Mouse (Mus musculus) mouse trophoblast stem cell (cell line): ENCODE results near the gene Idh3g.

ENCODE experiments used
- in situ Hi-C, 2 experiments: fragments of 300-500 bp; cut with MseI, MboI; formaldehyde crosslinking; loops; 2 replicates in 1 of 2; 3 replicates in 1 of 2; pipeline ENCODE4 v1.15.1; 2025

Idh3g gene

DNA sequence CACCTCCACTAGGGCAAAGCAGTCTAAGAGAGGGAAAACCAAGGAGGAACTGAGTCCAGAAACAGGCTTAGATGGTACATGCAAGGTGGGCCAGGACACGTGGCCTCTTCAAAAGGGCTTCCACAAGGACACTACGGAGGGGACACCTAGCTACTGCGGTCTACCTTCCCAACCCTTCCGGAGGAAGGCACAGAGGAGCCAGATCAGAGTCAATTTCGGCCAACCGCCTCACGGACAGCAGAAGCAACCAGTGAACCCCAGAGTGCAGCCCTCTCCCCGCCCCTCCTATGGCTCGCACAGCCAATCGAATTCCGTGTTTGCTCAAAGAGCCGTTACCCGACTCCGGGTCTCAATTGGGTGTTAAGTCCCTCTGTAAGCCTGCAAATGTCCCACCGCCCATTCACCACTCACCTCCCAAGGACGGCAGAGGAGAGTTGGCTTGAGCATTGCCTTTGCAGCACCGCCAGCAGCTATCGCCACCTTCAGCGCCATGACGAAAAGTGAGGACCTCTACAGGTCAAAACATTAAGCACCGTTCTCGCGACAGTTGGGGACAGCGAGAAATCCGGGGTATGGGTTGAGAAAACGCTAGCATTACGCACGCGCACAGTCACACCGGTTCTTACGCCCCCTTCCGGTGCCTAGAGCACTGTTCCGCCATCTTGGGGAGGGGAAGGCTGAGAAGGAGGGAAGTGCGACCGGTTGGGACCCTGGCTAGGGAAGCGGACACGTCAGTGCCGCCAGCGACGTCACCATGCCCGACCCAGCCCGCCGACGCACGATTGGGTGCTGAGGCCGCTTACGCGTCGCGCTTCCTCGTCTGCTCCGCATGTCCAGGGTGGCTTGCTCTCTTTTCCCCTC, at the start of gene Idh3g, which contains the start of gene Ssr4:
Gene Idh3g (minus strand): TSS at position 534 of the 861 bp plus-strand sequence.
Gene Ssr4 (plus strand): TSS at position 665 of the 861 bp plus-strand sequence.
- in situ Hi-C loops = no loop called here

DNA sequence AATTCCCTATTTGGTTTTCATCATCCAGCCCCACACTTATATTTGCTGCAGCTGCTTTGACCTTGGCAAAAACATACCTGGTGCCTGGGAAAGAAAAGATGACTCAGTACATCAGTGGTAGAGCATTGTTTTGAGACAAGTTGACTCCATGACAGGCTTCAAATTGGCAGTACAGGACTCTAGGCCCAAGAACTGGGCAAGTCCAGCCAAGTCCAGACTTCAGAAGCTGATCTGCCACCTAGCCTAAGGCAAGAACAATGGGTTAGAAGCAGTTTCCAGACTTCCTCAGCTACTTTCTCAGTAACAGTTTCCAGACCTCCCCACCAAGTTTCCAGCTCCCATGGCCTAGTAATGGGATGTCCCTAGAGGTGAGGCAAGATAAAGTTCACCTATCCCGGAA, 49.0 kb upstream of the Idh3g start:
- in situ Hi-C loops = no loop called here

DNA sequence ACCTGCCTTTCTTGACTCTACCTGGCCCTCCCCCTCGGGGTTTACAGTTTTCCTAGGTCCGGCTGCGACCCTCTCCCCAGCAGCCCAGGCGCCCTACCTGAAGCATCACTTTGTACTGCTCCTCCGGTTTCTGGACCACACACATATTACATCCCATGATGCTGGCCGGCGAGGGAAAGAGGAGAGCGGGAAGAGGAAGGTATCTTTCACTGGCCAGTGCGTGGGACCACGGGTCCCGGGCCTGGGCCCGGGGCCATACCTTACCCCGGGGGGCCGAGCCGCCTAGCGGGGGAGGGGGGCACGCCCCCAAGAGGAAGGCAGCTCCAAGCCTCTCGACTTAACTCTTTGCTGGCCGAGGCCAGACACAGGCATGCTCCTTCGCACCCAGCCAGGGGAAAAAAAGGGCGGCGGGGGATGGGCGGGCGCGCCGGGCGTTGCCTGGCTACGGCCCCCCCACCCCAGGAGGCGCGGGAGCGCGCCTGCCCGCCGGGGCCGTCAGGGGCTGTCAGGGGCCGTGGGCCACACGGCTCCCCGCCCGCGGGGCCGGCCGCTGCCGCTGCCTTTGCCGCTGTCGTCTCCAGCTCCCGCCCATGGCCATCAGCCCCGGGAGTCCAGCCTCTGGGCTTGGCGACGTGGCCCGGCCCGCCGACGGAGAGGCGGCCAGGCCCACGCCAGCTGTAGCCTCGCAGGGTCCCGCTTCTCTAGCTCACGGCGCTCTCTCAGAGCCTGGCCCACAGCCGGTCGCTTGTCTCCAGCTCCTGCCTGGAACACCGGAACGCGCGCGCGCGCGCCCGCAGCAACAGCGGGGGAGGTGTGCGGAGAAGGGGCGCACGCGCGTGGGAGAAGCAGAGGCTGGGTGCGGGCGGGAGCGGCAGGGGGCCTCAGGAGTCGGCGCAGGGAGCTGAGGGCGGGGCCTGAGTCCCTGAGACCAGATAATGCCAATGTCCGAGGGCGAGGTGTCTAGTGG, 37.8 kb upstream of the Idh3g start, which contains the start of gene Pdzd4:
Gene Pdzd4 (minus strand): TSS at position 785 of the 967 bp plus-strand sequence.
- in situ Hi-C loops = loop anchor here in 1 of 2 experiments (25.0 kb wide), 1 partner anchor 112 kb away; the partner anchor contains the start of genes Abcd1 and Bcap31

- in situ Hi-C loops = loop anchor here in 1 of 2 experiments (25.0 kb wide), 1 partner anchor 111 kb away; the partner anchor contains the start of genes Abcd1 and Bcap31
Observed at GRCm38 (mm10) chrX:73823747-73824146, 37.0 kb upstream of the Idh3g start.

DNA sequence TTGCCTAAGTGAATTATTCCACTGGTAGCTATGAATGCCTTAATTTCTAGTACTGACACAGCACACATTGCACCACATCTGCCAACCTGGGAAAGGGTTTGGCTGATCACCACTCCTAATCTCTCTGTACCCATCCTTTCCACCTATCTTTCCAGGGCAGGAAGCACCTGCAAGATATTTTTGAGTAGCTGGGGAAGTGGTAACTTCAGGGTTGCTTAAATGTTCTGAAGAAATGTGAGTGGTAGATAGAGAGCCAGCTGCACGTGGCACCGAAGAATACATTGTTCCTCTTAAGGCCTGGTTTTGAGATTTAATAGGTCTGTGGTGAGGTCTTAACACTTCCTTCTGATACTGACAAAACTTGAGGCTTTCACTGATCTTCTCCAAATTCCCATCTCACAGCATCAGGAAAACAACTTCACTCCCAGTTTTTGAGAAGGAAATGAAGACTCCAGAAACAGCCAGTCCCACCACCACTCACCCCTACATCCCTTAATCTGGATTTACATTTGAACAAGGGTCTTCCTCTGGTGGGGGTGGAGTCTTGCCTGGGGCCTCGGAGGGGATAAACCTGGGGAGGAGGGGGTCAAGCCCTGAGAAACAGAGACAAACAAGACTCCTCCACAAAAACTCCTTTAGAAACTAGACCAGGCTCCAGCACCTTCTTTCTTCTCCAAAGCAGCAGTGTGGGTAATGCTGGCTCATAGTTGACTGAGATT, 30.1 kb upstream of the Idh3g start:
- in situ Hi-C loops = loop anchor here in 1 of 2 experiments (25.0 kb wide), 1 partner anchor 104 kb away; the partner anchor contains the start of genes Abcd1 and Bcap31

DNA sequence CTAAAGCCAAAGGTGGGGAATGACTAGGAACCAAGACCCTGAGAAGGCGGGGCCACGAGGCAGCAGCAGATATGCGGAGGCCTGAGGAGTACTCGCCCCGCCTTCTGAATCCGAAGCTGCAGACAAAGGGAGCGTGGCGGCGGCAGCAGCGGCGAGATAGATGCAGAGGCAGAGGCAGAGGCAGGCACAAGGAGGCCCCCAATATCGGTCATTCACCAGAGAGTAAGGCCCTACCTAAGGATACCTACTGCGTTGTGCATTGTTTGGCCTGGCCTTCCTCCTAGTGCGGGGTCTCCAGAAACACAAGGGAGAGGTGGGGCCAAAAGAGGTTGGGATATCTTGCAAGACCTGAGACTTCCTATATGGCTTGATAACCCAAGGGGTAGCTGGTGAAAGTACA, 28.4 kb upstream of the Idh3g start:
- in situ Hi-C loops = loop anchor here in 1 of 2 experiments (25.0 kb wide), 1 partner anchor 103 kb away; the partner anchor contains the start of genes Abcd1 and Bcap31

DNA sequence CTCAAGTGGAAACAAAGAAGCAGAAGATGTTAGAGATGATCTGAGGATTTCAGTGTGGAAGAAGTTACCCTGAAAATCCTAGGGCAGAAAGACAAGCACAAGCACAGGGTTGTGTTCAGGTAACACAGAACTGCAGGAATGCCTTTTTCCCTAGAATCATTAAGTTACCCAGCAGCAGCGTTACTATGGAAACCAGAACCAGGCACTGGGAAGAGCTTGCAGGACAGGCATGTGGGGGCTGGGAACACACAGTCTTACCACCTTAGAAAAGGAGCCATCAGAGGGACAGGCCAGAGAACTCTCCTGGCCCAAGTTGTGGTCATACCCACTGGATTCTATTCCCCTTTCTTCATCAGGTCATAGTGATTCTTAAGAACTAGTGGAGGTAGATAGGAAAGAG, 19.1 kb upstream of the Idh3g start:
- in situ Hi-C loops = loop anchor here in 1 of 2 experiments (10.0 to 25.0 kb wide), 2 partner anchors 89 to 94 kb away; partner anchors contain the start of genes Abcd1, Avpr2, Bcap31 and L1cam

DNA sequence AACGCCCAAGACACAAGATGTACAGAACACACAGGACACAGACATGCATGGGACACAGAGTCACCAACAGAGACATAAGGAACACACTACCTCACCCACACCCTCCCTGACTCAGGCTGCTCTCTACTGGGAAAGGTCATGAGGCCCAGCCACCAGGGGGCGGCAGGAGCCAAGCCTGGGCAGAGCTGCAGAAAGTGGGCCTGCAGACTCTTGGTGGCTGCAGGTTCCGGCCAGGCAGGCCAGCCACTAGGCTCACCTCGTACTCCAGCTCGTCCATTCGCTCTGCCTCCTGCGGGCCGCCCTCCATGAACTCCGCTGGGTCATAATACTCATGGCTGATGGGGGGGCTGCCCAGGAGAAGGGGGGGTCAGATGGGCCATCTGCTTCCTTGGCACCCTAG, 11.8 kb upstream of the Idh3g start:
- in situ Hi-C loops = loop anchor here in 1 of 2 experiments (10.0 kb wide), 1 partner anchor 86 kb away; no protein-coding TSS in a partner anchor

- in situ Hi-C loops = loop anchor here in 1 of 2 experiments (10.0 kb wide), 1 partner anchor 87 kb away; no protein-coding TSS in a partner anchor
Observed at GRCm38 (mm10) chrX:73797511-73797910, 10.8 kb upstream of the Idh3g start.

DNA sequence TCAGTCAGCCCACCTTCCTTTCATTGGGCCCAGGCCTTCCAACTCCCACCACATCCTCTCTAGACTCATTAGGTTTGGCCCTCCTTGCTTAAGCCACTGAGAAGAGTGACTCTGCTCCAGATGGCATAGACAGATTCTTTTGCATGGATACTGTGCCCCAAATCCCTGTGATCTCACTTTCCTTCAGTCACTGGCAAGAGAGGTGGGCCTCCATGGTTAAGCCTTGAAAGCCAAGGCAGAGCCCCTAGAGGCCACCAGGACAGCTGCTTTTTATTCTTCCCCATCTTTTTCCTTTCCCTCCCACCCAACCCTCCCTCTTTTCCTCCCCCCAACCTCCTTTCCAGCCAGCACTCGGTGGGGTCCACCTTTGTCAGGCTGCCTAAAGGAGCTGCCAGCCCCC, 6.8 kb upstream of the Idh3g start:
- in situ Hi-C loops = loop anchor here in 1 of 2 experiments (10.0 kb wide), 1 partner anchor 91 kb away; no protein-coding TSS in a partner anchor

DNA sequence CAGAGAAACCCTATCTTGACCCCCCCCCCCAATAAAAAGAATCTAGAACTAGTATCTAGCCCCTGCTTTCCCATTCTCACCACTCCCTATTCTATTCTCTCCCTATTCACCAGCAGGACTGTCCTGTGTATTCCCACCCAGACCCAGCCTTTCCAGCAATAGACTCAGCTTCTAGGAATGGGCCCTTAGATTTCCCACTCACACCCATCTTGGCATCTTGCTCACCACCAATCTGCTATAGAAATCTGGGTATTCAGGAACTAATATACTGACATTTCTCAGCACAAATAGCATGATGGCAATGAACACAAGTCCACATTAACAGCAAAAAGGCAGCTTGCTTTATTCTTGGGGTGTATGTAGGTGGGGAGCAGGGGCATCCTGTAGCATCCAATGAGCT, 6.3 kb upstream of the Idh3g start:
- in situ Hi-C loops = loop anchor here in 1 of 2 experiments (10.0 kb wide), 1 partner anchor 92 kb away; no protein-coding TSS in a partner anchor

- in situ Hi-C loops = no loop called here
Observed at GRCm38 (mm10) chrX:73788501-73788900, 1.8 kb upstream of the Idh3g start.

DNA sequence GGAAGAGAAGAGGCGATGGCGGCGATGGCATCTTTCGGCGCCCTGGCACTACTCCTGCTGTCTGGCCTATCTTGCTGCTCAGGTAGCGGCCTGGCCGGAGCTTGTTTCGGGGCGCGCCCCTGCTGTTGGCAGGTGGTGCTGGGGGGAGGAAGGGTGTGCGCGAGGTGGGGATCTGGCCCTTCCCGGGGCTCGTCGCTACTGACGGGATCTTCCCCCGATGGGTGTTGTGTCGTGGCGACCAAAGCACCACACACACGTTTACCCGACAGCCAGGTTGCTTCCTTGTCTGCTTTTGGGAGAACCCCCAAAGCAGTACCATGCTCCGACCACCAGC, 495 bp upstream of the Idh3g start:
- in situ Hi-C loops = no loop called here

- in situ Hi-C loops = no loop called here
Observed at GRCm38 (mm10) chrX:73785666-73786065, 1.0 kb downstream of the Idh3g start.

DNA sequence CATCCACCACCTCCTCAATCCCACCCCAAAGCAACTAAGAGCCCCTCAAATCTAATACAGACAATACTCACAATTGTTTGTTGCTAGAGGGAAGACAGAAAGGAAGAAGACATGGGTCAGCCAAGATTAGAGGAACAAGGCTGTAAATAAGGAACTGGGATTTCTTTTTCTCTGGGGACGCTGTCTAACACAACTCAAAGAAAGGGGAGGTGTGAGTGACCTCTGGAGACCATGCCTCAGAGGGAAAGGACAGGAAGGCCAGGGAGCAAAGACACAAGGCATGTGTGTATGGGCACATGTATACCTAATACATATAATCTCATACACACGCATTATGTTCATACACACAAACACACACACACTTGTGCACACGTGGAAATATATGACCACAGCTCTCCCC, 4.5 kb downstream of the Idh3g start:
- in situ Hi-C loops = no loop called here

DNA sequence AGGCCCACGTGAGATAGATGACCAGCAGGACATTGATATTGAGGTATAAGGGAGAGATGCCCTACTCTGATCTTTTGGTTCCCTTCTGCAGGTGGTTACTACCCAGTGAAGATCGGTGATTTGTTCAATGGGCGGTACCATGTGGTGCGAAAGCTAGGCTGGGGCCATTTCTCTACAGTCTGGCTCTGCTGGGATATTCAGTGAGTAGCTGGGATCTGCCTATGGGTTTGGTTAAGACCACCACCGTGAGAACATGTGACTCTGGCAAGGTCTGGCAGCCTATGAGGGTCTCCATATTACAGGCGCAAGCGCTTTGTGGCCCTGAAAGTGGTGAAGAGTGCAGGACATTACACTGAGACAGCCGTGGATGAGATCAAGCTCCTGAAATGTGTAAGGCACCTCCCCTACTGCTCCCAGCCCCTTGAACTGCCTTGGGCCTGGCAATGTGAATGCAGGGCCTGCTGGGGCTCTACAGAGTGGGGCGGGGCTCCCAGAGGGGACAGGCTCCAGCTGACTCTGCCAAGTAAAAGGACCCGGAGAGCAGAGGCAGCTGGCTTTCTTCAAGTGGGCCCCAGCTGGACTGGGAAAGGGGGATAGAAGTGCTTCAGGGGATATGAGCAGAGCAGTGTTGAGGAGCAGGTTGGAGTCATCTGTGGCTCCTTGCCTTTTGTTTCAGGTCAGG, 11.8 kb downstream of the Idh3g start:
- in situ Hi-C loops = no loop called here

DNA sequence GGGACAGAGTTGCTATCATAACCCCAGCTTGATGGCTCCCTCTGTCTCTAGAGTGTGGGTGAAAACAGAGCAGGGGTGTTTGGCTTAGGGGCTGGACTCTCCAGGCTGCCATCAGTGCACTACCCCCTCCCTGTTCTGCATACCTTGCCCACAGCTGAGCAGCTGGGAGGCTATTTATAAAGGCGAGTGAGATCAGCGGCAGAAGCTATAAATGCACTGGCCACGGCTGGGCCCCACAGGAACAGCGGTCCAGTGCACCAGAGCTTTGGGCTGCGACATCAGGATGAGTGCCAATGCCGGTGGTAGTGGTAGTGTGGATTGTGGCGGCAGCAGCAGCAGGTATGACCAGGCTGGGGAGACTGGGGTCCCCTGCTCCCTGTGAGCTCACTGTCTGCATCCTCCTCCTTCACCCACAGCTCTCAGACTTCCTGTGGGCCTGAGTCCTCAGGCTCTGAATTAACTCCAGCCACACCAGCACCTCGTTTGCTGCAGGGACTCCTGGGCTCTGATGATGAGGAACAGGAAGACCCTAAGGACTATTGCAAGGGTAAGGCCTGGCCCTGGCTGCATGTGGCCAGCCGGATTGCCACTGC, 12.4 kb downstream of the Idh3g start, which contains the start of gene Srpk3:
Gene Srpk3 (plus strand): TSS at position 238 of the 593 bp plus-strand sequence.
- in situ Hi-C loops = no loop called here

GRCm38 (mm10) chrX:73767267-73767666, 19.4 kb downstream of the Idh3g start:
- in situ Hi-C loops = no loop called here

- in situ Hi-C loops = no loop called here
Observed at GRCm38 (mm10) chrX:73765311-73765710, 21.4 kb downstream of the Idh3g start.
